Mouse (Mus musculus): ENCODE data around the gene Cep95.

DNA sequence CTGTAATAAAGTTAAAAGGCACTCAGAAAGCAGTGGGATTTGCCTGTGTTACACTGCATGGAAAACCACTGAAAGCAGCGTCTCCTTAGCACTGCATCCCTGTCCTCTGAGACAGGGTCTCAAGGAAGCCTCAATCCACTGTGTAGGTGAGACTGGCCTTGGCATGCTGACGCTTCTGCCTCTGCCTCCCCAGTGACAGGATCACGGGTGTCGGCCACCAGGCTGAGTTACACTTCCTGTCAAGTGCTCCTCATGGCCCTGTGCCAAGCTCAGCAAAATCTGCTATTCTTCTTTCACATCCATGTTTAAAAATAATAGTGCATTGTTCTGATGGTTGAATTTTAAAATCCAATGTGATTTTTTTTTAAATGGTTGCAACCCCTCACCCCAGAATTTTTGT, 31.9 kb downstream of the Cep95 start:
- TF ChIP-seq CTCF (IDR thresholded peaks at IDR 0.05) (no peak), EP300 (IDR thresholded peaks at IDR 0.05) (no peak)

Data from lung, postnatal 0 days (tissue).